Mouse (Mus musculus): ENCODE measurements around the gene Mrpl12.

GRCm38 (mm10) chr11:120520498-120520897 lies 36.1 kb downstream of the Mrpl12 start:
- TF ChIP-seq POLR2A (IDR thresholded peaks at IDR 0.05; ENCODE audit: extremely low read depth, insufficient read depth, low read length) (no peak), CTCF (IDR thresholded peaks at IDR 0.05; ENCODE audit: low read depth, low read length) (no peak)
